Mouse (Mus musculus) limb, embryonic 11.5 days (tissue): ENCODE measurements around the gene Foxn3. TPM values are rescaled to one million over a fixed set of nuclear protein-coding genes. Genes with fewer than 3 reads are reported as not detected.

Experiments used
- ATAC-seq: fragments of 200-750 bp; cut with Nextera tagmentation; 2 replicates; pipeline ENCODE4 v1.8.0; 2017; ENCODE audit warnings: low read depth; ENCODE audit not compliant: insufficient number of reproducible peaks, low FRiP score, low TSS enrichment
- DNase-seq: peaks from one replicate; pipeline ENCODE4 v3.0.0-alpha.2; 2015; ENCODE audit warnings: low spot score
- H3K27ac ChIP-seq: fragments of 300-500 bp; sonication (generic); replicated peaks from 2 replicates; pipeline ENCODE4 v1.5.1; 2014; ENCODE audit warnings: low read depth, mild to moderate bottlenecking, low read length
- H3K27me3 ChIP-seq: fragments of 300-500 bp; sonication (generic); 2 replicates; pipeline ENCODE4 v1.6.1; 2014; ENCODE audit warnings: mild to moderate bottlenecking, low read length, mixed read lengths; ENCODE audit not compliant: control insufficient read depth, insufficient read depth
- H3K36me3 ChIP-seq: fragments of 300-500 bp; sonication (generic); 2 replicates; pipeline ENCODE4 v1.6.1; 2014; ENCODE audit warnings: mild to moderate bottlenecking, low read length, moderate library complexity, mixed read lengths; ENCODE audit not compliant: control insufficient read depth, insufficient read depth
- H3K4me1 ChIP-seq: fragments of 300-500 bp; sonication (generic); 2 replicates; pipeline ENCODE4 v1.6.1; 2014; ENCODE audit warnings: low read length, mixed read lengths; ENCODE audit not compliant: control insufficient read depth, insufficient read depth
- H3K4me2 ChIP-seq: fragments of 300-500 bp; sonication (generic); 2 replicates; pipeline ENCODE4 v1.6.1; 2014; ENCODE audit warnings: low read depth, mild to moderate bottlenecking, moderate library complexity; ENCODE audit not compliant: severe bottlenecking
- H3K4me3 ChIP-seq: fragments of 300-500 bp; sonication (generic); 2 replicates; pipeline ENCODE4 v1.5.1; 2014; ENCODE audit warnings: low read depth, low read length
- H3K9ac ChIP-seq: fragments of 300-500 bp; sonication (generic); 2 replicates; pipeline ENCODE4 v1.6.1; 2014; ENCODE audit warnings: mild to moderate bottlenecking, low read length
- H3K9me3 ChIP-seq: fragments of 300-500 bp; sonication (generic); 2 replicates; pipeline ENCODE4 v1.6.1; 2016; ENCODE audit warnings: low read length; ENCODE audit not compliant: control insufficient read depth
- WGBS: fragments of 180-500 bp; shearing (Covaris S2); extraction: QIAGEN DNeasy Blood & Tissue Kit; methylation state at CpG from one replicate; pipeline ENCODE4 v1.1.7; 2014; 5-methylcytosine and 5-hydroxymethylcytosine counted together
- polyA plus RNA-seq: library from polyadenylated mRNA; unstranded; fragments of >200 nt; fragmentation: Nextera tagmentation; extraction: Ambion mirVana; gene quantifications from 2 replicates; pipeline ENCODE4 v1.2.1, GENCODE M21; 2014

Gene Foxn3
- polyA plus RNA-seq, 1 experiment from 2014 or later = 95.6 TPM

DNA sequence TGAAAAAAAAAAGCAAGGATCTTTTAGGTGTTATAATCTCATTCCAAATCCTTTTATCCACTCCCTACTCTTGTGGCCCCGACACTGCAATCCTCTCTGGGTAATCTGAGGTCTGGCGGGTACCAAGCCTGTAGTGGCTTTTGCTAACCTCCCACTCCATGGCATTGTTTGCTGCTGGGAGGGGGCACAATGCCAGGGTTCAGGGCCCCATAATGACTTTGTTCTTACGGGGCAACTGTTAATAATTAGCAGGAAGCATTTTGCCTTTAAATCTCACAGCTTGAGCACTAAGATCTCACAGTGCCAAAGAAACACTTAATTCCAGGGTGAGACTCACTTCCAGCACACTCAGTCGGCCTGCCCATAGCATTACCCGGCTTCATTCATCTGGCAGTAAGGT, 244.2 kb downstream of the Foxn3 start:
- peaks cover 2% of the 10 kb centered on the region; the same call in 1 of the 2 replicates for H3K9me3 ChIP-seq
- DNase-seq (no peak), ATAC-seq (no peak)
- H3K36me3 ChIP-seq = no peaks in the 10 kb centered on the region; the same call in 1 of the 2 replicates
- H3K4me3 ChIP-seq = no peak overlapping the region
- no peak overlapping the region for H3K4me2 ChIP-seq
- H3K27ac ChIP-seq = no peak overlapping the region
- H3K27me3 ChIP-seq = no peaks in the 10 kb centered on the region
- H3K4me1 ChIP-seq = peaks cover 7% of the 10 kb centered on the region; the same call in 1 of the 2 replicates
- 45% methylated on average over 5 of the region's 5 CpGs for WGBS
- H3K9ac ChIP-seq = no peak overlapping the region

- H3K27me3 ChIP-seq = no peaks in the 10 kb centered on the region
- 0 out of 2 replicates have a peak, but pooled peaks cover 4% of the 10 kb centered on the region for H3K4me1 ChIP-seq
- H3K4me2 ChIP-seq = no peak overlapping the region
- H3K27ac ChIP-seq = no peak overlapping the region
- H3K9me3 ChIP-seq = peaks cover 2% of the 10 kb centered on the region; the same call in 1 of the 2 replicates
- no peak for DNase-seq
- H3K9ac ChIP-seq = no peak overlapping the region
- ATAC-seq = no peak
- 92% methylated on average over 6 of the region's 6 CpGs for WGBS
- H3K36me3 ChIP-seq = no peaks in the 10 kb centered on the region
- no peak overlapping the region for H3K4me3 ChIP-seq
Measured at GRCm38 (mm10) chr12:99315931-99316330, 247.5 kb downstream of the Foxn3 start.

- H3K9ac ChIP-seq = no peak overlapping the region
- no peak overlapping the region for H3K4me3 ChIP-seq
- H3K4me2 ChIP-seq = no peak overlapping the region
- WGBS = 79% methylated on average over 5 of the region's 5 CpGs
- no peaks in the 10 kb centered on the region for H3K36me3 ChIP-seq
- H3K9me3 ChIP-seq = peaks cover 2% of the 10 kb centered on the region; the same call in 1 of the 2 replicates
- H3K4me1 ChIP-seq = no peaks in the 10 kb centered on the region
- no peak for ATAC-seq
- no peak for DNase-seq
- H3K27ac ChIP-seq = no peak overlapping the region
- H3K27me3 ChIP-seq = no peaks in the 10 kb centered on the region
Measured at GRCm38 (mm10) chr12:99314817-99315216, 248.6 kb downstream of the Foxn3 start.

DNA sequence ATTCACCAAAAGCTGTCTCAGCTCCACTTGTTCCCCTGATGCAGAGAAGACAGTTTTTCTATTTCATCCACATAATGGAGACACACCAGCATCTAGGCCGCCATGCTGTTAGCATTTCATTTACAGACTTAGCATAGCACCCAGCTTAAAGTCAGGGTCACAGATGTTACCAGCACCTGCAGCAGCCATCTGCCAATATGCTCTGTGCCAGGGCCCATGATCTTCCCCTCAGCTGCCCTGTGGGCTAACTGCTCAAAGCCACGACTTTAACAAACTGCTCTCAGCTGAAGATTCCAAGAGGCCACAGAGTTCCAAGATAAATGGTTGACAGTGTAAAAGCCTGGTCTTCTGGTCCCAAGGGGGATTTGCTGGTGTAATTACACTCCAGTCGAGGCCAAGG, 252.1 kb downstream of the Foxn3 start:
- Histone ChIP-seq H3K4me2 (no peak overlapping the region), H3K9ac (no peak overlapping the region), H3K27ac (no peak overlapping the region), H3K9me3 (no peaks in the 10 kb centered on the region; the same call in 1 of the 2 replicates), H3K27me3 (no peaks in the 10 kb centered on the region), H3K4me1 (peaks cover 16% of the 10 kb centered on the region), H3K4me3 (no peak overlapping the region), H3K36me3 (no peaks in the 10 kb centered on the region)
- ATAC-seq = no peak
- WGBS = 70% methylated on average over 3 of the region's 3 CpGs
- DNase-seq = no peak

- no peaks in the 10 kb centered on the region for H3K27me3 ChIP-seq
- H3K4me2 ChIP-seq = no peak overlapping the region
- no peak for ATAC-seq
- no peak overlapping the region for H3K9ac ChIP-seq
- no peak overlapping the region for H3K4me3 ChIP-seq
- no peak overlapping the region for H3K27ac ChIP-seq
- no peaks in the 10 kb centered on the region for H3K36me3 ChIP-seq
- H3K4me1 ChIP-seq = peaks cover 21% of the 10 kb centered on the region
- WGBS = 83% methylated on average over 5 of the region's 5 CpGs
- no peak for DNase-seq
- no peaks in the 10 kb centered on the region for H3K9me3 ChIP-seq
Measured at GRCm38 (mm10) chr12:99309937-99310336, 253.4 kb downstream of the Foxn3 start.

DNA sequence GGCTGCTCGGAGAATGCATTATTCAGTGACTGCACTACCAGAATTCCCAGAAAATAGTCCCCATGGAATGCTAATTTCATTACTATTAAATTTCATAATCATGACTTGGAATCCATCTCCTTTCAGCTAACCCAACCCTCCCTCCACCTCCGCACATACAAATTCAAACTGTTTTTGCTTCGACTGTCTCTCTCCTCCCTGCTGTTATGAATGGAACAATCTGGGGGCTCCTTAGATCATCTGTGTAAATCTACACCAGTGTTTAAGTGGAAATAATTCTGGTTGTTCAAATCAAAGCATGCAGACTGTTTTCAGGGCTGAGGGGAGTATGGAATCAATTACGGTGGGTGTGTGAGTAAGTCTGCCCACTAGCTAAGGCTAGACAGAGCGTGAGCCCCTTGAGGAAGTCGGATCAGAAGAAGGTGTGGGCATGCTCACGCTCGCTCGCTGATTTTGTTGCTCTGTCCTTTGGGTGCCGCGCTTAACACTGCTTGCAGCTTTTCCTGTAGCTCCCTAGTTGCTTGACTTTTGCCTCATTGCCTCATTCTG, 254.8 kb downstream of the Foxn3 start:
- H3K4me1 ChIP-seq = peaks cover 27% of the 10 kb centered on the region
- H3K27me3 ChIP-seq = no peaks in the 10 kb centered on the region
- ATAC-seq (no peak), DNase-seq (no peak)
- no peak overlapping the region for H3K9ac ChIP-seq
- no peak overlapping the region for H3K27ac ChIP-seq
- no peaks in the 10 kb centered on the region for H3K36me3 ChIP-seq
- no peak overlapping the region for H3K4me2 ChIP-seq
- H3K4me3 ChIP-seq = no peak overlapping the region
- whole genome bisulfite sequencing = 48% methylated on average over 11 of the region's 11 CpGs
- H3K9me3 ChIP-seq = no peaks in the 10 kb centered on the region

GRCm38 (mm10) chr12:99306536-99307204, 256.7 kb downstream of the Foxn3 start:
- no peaks in the 10 kb centered on the region for H3K36me3 ChIP-seq
- H3K4me1 ChIP-seq = peaks cover 27% of the 10 kb centered on the region
- H3K4me2 ChIP-seq = no peak overlapping the region
- DNase-seq (no peak), ATAC-seq (no peak)
- H3K4me3 ChIP-seq = no peak overlapping the region
- H3K9ac ChIP-seq = no peak overlapping the region
- no peak overlapping the region for H3K27ac ChIP-seq
- no peaks in the 10 kb centered on the region for H3K9me3 ChIP-seq
- no peaks in the 10 kb centered on the region for H3K27me3 ChIP-seq
- WGBS = 70% methylated on average over 6 of the region's 6 CpGs

DNA sequence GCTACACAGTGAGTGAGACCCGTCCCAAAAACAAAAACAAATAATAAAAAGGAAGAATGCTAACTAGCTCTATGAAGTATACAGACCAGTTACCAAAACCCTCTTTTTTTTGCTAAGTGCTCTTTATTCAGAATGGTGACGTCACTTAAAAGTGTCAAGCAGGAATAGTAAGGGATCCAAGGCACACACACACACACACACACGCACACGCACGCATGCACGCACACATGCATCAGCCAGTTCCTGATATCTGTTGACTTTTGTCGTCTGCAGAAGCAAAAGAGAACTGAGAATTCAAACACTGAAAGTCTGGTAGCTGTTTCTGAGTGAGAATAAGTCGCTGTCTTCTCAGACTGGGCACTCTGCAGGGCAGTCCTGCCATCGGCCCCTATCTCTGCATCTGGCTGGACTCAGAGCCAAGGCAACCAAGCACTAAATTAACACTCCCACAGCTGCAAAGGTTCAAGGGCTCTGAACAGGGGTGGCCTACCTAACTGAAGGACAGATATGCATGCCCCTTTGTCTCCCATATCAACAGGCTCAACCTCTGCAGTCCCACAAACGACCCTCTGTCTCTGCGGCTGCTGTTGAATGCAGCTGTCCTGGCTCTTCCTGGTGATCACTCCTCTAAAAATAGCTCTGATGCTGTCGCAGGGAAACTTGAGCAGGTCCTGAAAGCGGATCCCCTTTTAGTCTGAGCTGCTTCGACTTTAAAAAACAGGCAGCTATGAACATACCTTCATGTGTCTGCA, 257.4 kb downstream of the Foxn3 start:
- no peak overlapping the region for H3K27ac ChIP-seq
- H3K4me1 ChIP-seq = peaks cover 27% of the 10 kb centered on the region
- H3K27me3 ChIP-seq = no peaks in the 10 kb centered on the region
- WGBS = 64% methylated on average over 14 of the region's 14 CpGs
- H3K9me3 ChIP-seq = no peaks in the 10 kb centered on the region
- H3K36me3 ChIP-seq = no peaks in the 10 kb centered on the region
- ATAC-seq (peak; percentile 28; the same call in 1 of the 2 replicates), DNase-seq (no peak)
- H3K9ac ChIP-seq = no peak overlapping the region
- H3K4me2 ChIP-seq = no peak overlapping the region
- no peak overlapping the region for H3K4me3 ChIP-seq
